Mouse (Mus musculus) embryonic facial prominence, embryonic 12.5 days (tissue): ENCODE data around the gene Gal3st3. TPM values are rescaled to one million over a fixed set of nuclear protein-coding genes. Genes with fewer than 3 reads are reported as not detected.

ENCODE experiments used
- ATAC-seq: fragments of 200-750 bp; cut with Nextera tagmentation; 2 replicates; pipeline ENCODE4 v1.8.0; 2017; ENCODE audit not compliant: insufficient number of reproducible peaks, insufficient read depth, low FRiP score, low TSS enrichment
- H3K27ac ChIP-seq: fragments of 300-500 bp; sonication (generic); 2 replicates; pipeline ENCODE4 v1.5.1; 2016; ENCODE audit warnings: mild to moderate bottlenecking
- H3K27me3 ChIP-seq: fragments of 300-500 bp; sonication (generic); 2 replicates; pipeline ENCODE4 v1.6.1; 2016; ENCODE audit warnings: mild to moderate bottlenecking, moderate library complexity
- H3K36me3 ChIP-seq: fragments of 300-500 bp; sonication (generic); 2 replicates; pipeline ENCODE4 v1.6.1; 2016; ENCODE audit warnings: mild to moderate bottlenecking
- H3K4me1 ChIP-seq: fragments of 300-500 bp; sonication (generic); 2 replicates; pipeline ENCODE4 v1.6.1; 2016
- H3K4me2 ChIP-seq: fragments of 300-500 bp; sonication (generic); replicated peaks from 2 replicates; pipeline ENCODE4 v1.6.1; 2016; ENCODE audit warnings: mild to moderate bottlenecking, moderate library complexity
- H3K4me3 ChIP-seq: fragments of 300-500 bp; sonication (generic); 2 replicates; pipeline ENCODE4 v1.5.1; 2016; ENCODE audit warnings: mild to moderate bottlenecking
- H3K9ac ChIP-seq: fragments of 300-500 bp; sonication (generic); 2 replicates; pipeline ENCODE4 v1.6.1; 2016; ENCODE audit warnings: mild to moderate bottlenecking, moderate library complexity
- H3K9me3 ChIP-seq: fragments of 300-500 bp; sonication (generic); 2 replicates; pipeline ENCODE4 v1.6.1; 2016; ENCODE audit warnings: mild to moderate bottlenecking, moderate library complexity
- WGBS: fragments of 180-500 bp; shearing (Covaris S2); methylation state at CpG from one replicate; pipeline ENCODE4 v1.1.7; 2016; 5-methylcytosine and 5-hydroxymethylcytosine counted together
- polyA plus RNA-seq: library from polyadenylated mRNA; unstranded; fragments of >200 nt; fragmentation: Nextera tagmentation; extraction: Ambion mirVana; gene quantifications from 2 replicates; pipeline ENCODE4 v1.2.1, GENCODE M21; 2016

The Gal3st3 gene
- polyA plus RNA-seq, 1 experiment from 2014 or later = 8.5 TPM

DNA sequence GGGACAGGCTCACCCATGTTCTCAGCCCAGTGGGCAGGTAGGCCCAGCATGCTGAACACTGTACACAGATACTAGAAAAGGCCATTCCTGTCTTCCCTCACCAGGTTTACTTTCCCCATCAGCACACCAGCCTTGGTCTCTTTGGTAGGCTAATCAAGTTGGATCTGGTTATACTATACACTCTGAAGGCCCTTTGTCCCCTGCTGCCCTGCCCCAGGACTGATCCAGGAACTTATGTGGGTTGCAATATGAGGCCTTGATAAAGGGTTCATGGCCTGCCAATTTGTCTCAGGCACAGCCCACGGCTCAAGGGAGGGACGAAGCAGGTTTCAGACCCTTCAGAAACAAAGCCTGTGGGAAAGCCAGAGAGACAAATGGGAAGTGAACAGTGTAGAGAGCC is 55.5 kb downstream of the Gal3st3 start:
- H3K27ac ChIP-seq = no peak overlapping the region
- no peaks in the 10 kb centered on the region for H3K36me3 ChIP-seq
- H3K4me1 ChIP-seq = 0 out of 2 replicates have a peak, but pooled peaks cover 5% of the 10 kb centered on the region
- peaks cover 11% of the 10 kb centered on the region for H3K27me3 ChIP-seq
- no peaks in the 10 kb centered on the region for H3K9me3 ChIP-seq
- 75% methylated on average over 2 of the region's 2 CpGs for WGBS
- no peak overlapping the region for H3K4me3 ChIP-seq
- no peak for ATAC-seq
- no peak overlapping the region for H3K9ac ChIP-seq
- H3K4me2 ChIP-seq = no peak overlapping the region

DNA sequence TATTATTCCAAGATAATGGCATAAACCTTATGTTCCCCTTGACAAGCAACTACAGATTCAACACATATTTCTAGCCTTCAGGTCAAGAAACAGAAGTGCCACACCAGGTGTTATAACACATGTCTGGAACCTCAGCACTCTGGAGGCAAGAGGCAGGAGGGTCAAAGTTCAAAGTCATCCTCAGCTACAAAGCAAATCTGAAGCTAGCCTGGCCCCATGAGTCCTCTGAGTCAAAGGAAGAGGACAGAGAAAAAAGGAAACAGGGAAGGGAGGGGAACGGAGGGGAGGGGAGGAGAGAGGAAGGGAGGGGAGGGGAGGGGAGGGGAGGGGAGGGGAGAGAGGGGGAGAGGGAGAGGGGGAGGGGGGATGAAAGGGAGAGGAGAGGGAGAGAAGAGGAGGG is 57.9 kb downstream of the Gal3st3 start:
- Histone ChIP-seq H3K9me3 (no peaks in the 10 kb centered on the region), H3K9ac (no peak overlapping the region), H3K4me3 (no peak overlapping the region), H3K36me3 (no peaks in the 10 kb centered on the region), H3K27ac (no peak overlapping the region), H3K4me2 (no peak overlapping the region), H3K27me3 (no peaks in the 10 kb centered on the region), H3K4me1 (no peaks in the 10 kb centered on the region)
- ATAC-seq = no peak
- WGBS = no CpG with 5 or more reads among the region's 1 CpGs

Other genes starting within 250 kb of the Gal3st3 start
- gene Rin1, start 247.8 kb upstream of the Gal3st3 start, polyA plus RNA-seq = 1.8 and 2.4 TPM in 2 replicates
- 54.4 and 64.3 TPM in 2 replicates for gene Cd248, start 230.3 kb upstream of the Gal3st3 start, polyA plus RNA-seq
- 2.9 and 3.7 TPM in 2 replicates for gene Tmem151a, start 212.8 kb upstream of the Gal3st3 start, polyA plus RNA-seq
- gene Yif1a, start 209.8 kb upstream of the Gal3st3 start, polyA plus RNA-seq = 67.3 and 73.4 TPM in 2 replicates
- 69.7 and 74.9 TPM in 2 replicates for gene Cnih2, start 199.8 kb upstream of the Gal3st3 start, polyA plus RNA-seq
- gene Rab1b, start 191.3 kb upstream of the Gal3st3 start, polyA plus RNA-seq = 247 and 248 TPM in 2 replicates
- 30.6 and 35.3 TPM in 2 replicates for gene Klc2, start 179.8 kb upstream of the Gal3st3 start, polyA plus RNA-seq
- 31.3 and 32.2 TPM in 2 replicates for gene Pacs1, start 25.2 kb upstream of the Gal3st3 start, polyA plus RNA-seq
- 386 and 406 TPM in 2 replicates for gene Sf3b2, start 2.9 kb upstream of the Gal3st3 start, polyA plus RNA-seq
- gene Catsper1, start 37.4 kb downstream of the Gal3st3 start, polyA plus RNA-seq = not detected in 2 replicates
- 0.52 and 1.3 TPM in 2 replicates for gene Cst6, start 51.2 kb downstream of the Gal3st3 start, polyA plus RNA-seq
- gene Eif1ad, start 68.4 kb downstream of the Gal3st3 start, polyA plus RNA-seq = 63.5 and 66.8 TPM in 2 replicates
- gene Banf1, start 68.8 kb downstream of the Gal3st3 start, polyA plus RNA-seq = 384 and 411 TPM in 2 replicates
- gene Sart1, start 90.4 kb downstream of the Gal3st3 start, polyA plus RNA-seq = 98.9 and 107 TPM in 2 replicates
- gene Tsga10ip, start 104.2 kb downstream of the Gal3st3 start, polyA plus RNA-seq = 0.45 and 0.55 TPM in 2 replicates
- 303 and 323 TPM in 2 replicates for gene Drap1, start 126.6 kb downstream of the Gal3st3 start, polyA plus RNA-seq
- 67.2 and 67.9 TPM in 2 replicates for gene AI837181, start 126.8 kb downstream of the Gal3st3 start, polyA plus RNA-seq
- gene Fosl1, start 149.2 kb downstream of the Gal3st3 start, polyA plus RNA-seq = not detected in 2 replicates
- 10.8 and 11.0 TPM in 2 replicates for gene Ccdc85b, start 159.6 kb downstream of the Gal3st3 start, polyA plus RNA-seq
- 146 and 150 TPM in 2 replicates for gene Fibp, start 162.3 kb downstream of the Gal3st3 start, polyA plus RNA-seq
- 1.9 and 2.1 TPM in 2 replicates for gene Ctsw, start 170.2 kb downstream of the Gal3st3 start, polyA plus RNA-seq
- 145 TPM in 2 replicates for gene Efemp2, start 175.6 kb downstream of the Gal3st3 start, polyA plus RNA-seq
- gene Mus81, start 190.1 kb downstream of the Gal3st3 start, polyA plus RNA-seq = 44.1 and 46.6 TPM in 2 replicates
- 2,582 and 2,586 TPM in 2 replicates for gene Cfl1, start 192.1 kb downstream of the Gal3st3 start, polyA plus RNA-seq
- gene 1700020D05Rik, start 205.5 kb downstream of the Gal3st3 start, polyA plus RNA-seq = 0.15 TPM in 1 of 2 replicates, not detected in the other
- gene Snx32, start 212.2 kb downstream of the Gal3st3 start, polyA plus RNA-seq = 11.9 and 15.2 TPM in 2 replicates